ENCODE assay signal across 10 mouse cellular contexts in genomic region chr5:99247915-99248314, GRCm38 (mm10).
DNase-seq lines count a peak whose midpoint lies in the region; ATAC-seq and TF ChIP-seq lines count a peak whose summit lies in the region.
"Had no signal": no experiment of that assay in that cellular context is flagged by ENCODE, and none has a peak within 500 bp of the region (broad histone marks: within the 10 kb centered on the region; RNA-seq: fewer than 3 reads in every experiment).

No protein-coding gene starts in this region.

- no peak; the same call in 1 of the 2 replicates for TF ChIP-seq CTCF in liver, postnatal 0 days (IDR thresholded peaks at IDR 0.05; ENCODE audit: low read depth)

- ATAC-seq in forebrain, embryonic 15.5 days (replicated peaks), result no peak
- ATAC-seq in forebrain, embryonic 12.5 days (ENCODE audit: low FRiP score), result no peak
- no peak for ATAC-seq in liver, postnatal 0 days
- ATAC-seq in liver, embryonic 11.5 days (replicated peaks; ENCODE audit: low FRiP score), result no peak
- ATAC-seq in midbrain, embryonic 14.5 days (ENCODE audit: low FRiP score, low TSS enrichment), result no peak

- no peak overlapping the region for H3K4me3 ChIP-seq in forebrain, embryonic 15.5 days
- H3K4me3 ChIP-seq in forebrain, embryonic 12.5 days (replicated peaks), result no peak overlapping the region
- no peak overlapping the region for H3K4me3 ChIP-seq in liver, postnatal 0 days (ENCODE audit: low read depth, low read length)
- H3K4me3 ChIP-seq in liver, embryonic 11.5 days (ENCODE audit: low read depth, low read length), result no peak overlapping the region
- H3K4me3 ChIP-seq in ES-E14 (ENCODE audit: insufficient read depth in 1 of 2, low read depth in 1 of 2, low read length in 2 of 2, poor library complexity in 1 of 2, severe bottlenecking in 1 of 2), result no peak overlapping the region
- no peak overlapping the region for H3K4me3 ChIP-seq in midbrain, embryonic 14.5 days (replicated peaks; ENCODE audit: low read depth, low read length)
- H3K4me3 ChIP-seq: embryonic facial prominence, embryonic 12.5 days; layer of hippocampus, adult 2 months had no signal

- peak overlapping the region; percentile 30 for H3K4me2 ChIP-seq in forebrain, embryonic 15.5 days (replicated peaks)
- no peak overlapping the region for H3K4me2 ChIP-seq in forebrain, embryonic 12.5 days
- peak overlapping the region; percentile 40 for H3K4me2 ChIP-seq in liver, postnatal 0 days (ENCODE audit: low read depth, low read length)
- H3K4me2 ChIP-seq in liver, embryonic 11.5 days, result no peak overlapping the region
- H3K4me2 ChIP-seq in midbrain, embryonic 14.5 days (ENCODE audit: low read length), result peak overlapping the region; percentile 28
- H3K4me2 ChIP-seq: embryonic facial prominence, embryonic 12.5 days had no signal

- H3K4me1 ChIP-seq in forebrain, embryonic 15.5 days, result peaks cover 51% of the 10 kb centered on the region
- H3K4me1 ChIP-seq in forebrain, embryonic 12.5 days, result peaks cover 51% of the 10 kb centered on the region
- peaks cover 15% of the 10 kb centered on the region for H3K4me1 ChIP-seq in liver, postnatal 0 days (ENCODE audit: insufficient read depth)
- peaks cover 15% of the 10 kb centered on the region for H3K4me1 ChIP-seq in liver, embryonic 11.5 days (replicated peaks; ENCODE audit: control insufficient read depth, insufficient read depth, low read length)
- H3K4me1 ChIP-seq in ES-E14 (ENCODE audit: control insufficient read depth in 2 of 2, insufficient read depth in 2 of 2, low read length in 2 of 2, poor library complexity in 1 of 2), result no peaks in the 10 kb centered on the region
- peaks cover 42% of the 10 kb centered on the region for H3K4me1 ChIP-seq in midbrain, embryonic 14.5 days (ENCODE audit: control insufficient read depth, insufficient read depth, low read length)

- no peaks in the 10 kb centered on the region for H3K9me3 ChIP-seq in forebrain, embryonic 15.5 days
- no peaks in the 10 kb centered on the region for H3K9me3 ChIP-seq in forebrain, embryonic 12.5 days
- no peaks in the 10 kb centered on the region for H3K9me3 ChIP-seq in liver, postnatal 0 days (ENCODE audit: low read length)
- no peaks in the 10 kb centered on the region for H3K9me3 ChIP-seq in liver, embryonic 11.5 days (ENCODE audit: control insufficient read depth, low read length)
- no peaks in the 10 kb centered on the region for H3K9me3 ChIP-seq in ES-E14 (ENCODE audit: control insufficient read depth, insufficient read depth, low read depth, low read length)
- no peaks in the 10 kb centered on the region for H3K9me3 ChIP-seq in midbrain, embryonic 14.5 days (ENCODE audit: control insufficient read depth, low read length)
- H3K9me3 ChIP-seq: embryonic facial prominence, embryonic 12.5 days had no signal

- DNase-seq in liver, postnatal 0 days, result no peak
- DNase-seq in liver, embryonic 11.5 days (ENCODE audit: low spot score), result no peak
- no peak for DNase-seq in ES-E14 (ENCODE audit: low read depth, low spot score)
- peak; percentile 35 for DNase-seq in midbrain, embryonic 14.5 days
- no peak for DNase-seq in layer of hippocampus, postnatal 14 days (ENCODE audit: low spot score in 2 of 2)
- DNase-seq in spleen, postnatal 10 days (ENCODE audit: low spot score in 2 of 2), result no peak

- H3K27me3 ChIP-seq in forebrain, embryonic 15.5 days, result no peaks in the 10 kb centered on the region
- peaks cover 12% of the 10 kb centered on the region; the same call in 1 of the 2 replicates for H3K27me3 ChIP-seq in forebrain, embryonic 12.5 days
- H3K27me3 ChIP-seq in liver, postnatal 0 days (ENCODE audit: insufficient read depth, low read length), result no peaks in the 10 kb centered on the region
- H3K27me3 ChIP-seq in liver, embryonic 11.5 days (replicated peaks; ENCODE audit: control insufficient read depth, insufficient read depth, low read length), result no peaks in the 10 kb centered on the region
- no peaks in the 10 kb centered on the region for H3K27me3 ChIP-seq in midbrain, embryonic 14.5 days (ENCODE audit: control insufficient read depth, insufficient read depth, low read length)
- H3K27me3 ChIP-seq: embryonic facial prominence, embryonic 12.5 days had no signal

- no peaks in the 10 kb centered on the region for H3K36me3 ChIP-seq in forebrain, embryonic 15.5 days
- H3K36me3 ChIP-seq in forebrain, embryonic 12.5 days (replicated peaks), result no peaks in the 10 kb centered on the region
- H3K36me3 ChIP-seq in liver, postnatal 0 days (replicated peaks; ENCODE audit: insufficient read depth, low read length), result no peaks in the 10 kb centered on the region
- no peaks in the 10 kb centered on the region for H3K36me3 ChIP-seq in liver, embryonic 11.5 days (ENCODE audit: control insufficient read depth, insufficient read depth, low read length)
- H3K36me3 ChIP-seq in ES-E14 (ENCODE audit: control insufficient read depth, insufficient read depth, low read length, poor library complexity, severe bottlenecking), result no peaks in the 10 kb centered on the region
- H3K36me3 ChIP-seq in midbrain, embryonic 14.5 days (ENCODE audit: control insufficient read depth, insufficient read depth, low read length), result no peaks in the 10 kb centered on the region
- H3K36me3 ChIP-seq: embryonic facial prominence, embryonic 12.5 days had no signal

- peak overlapping the region; percentile 28 for H3K27ac ChIP-seq in forebrain, embryonic 15.5 days (replicated peaks)
- no peak overlapping the region for H3K27ac ChIP-seq in forebrain, embryonic 12.5 days
- no peak overlapping the region for H3K27ac ChIP-seq in liver, postnatal 0 days (ENCODE audit: low read depth)
- H3K27ac ChIP-seq in liver, embryonic 11.5 days (ENCODE audit: low read depth, low read length), result no peak overlapping the region
- H3K27ac ChIP-seq in ES-E14 (ENCODE audit: insufficient read depth, low read depth, low read length, poor library complexity, severe bottlenecking), result no peak overlapping the region
- no peak overlapping the region for H3K27ac ChIP-seq in midbrain, embryonic 14.5 days (replicated peaks; ENCODE audit: low read depth, low read length)
- H3K27ac ChIP-seq: embryonic facial prominence, embryonic 12.5 days had no signal

- in situ Hi-C loops in ES-E14 (cut with MboI; ENCODE audit: low sequenced_read_pairs in 2 of 2, unreplicated experiment in 2 of 2), result no loop called here

- no peak for TF ChIP-seq EP300 in liver, postnatal 0 days (IDR thresholded peaks at IDR 0.05; ENCODE audit: low read depth)

- no peak overlapping the region for H3K9ac ChIP-seq in forebrain, embryonic 15.5 days (replicated peaks)
- no peak overlapping the region for H3K9ac ChIP-seq in forebrain, embryonic 12.5 days
- H3K9ac ChIP-seq in liver, postnatal 0 days (replicated peaks), result no peak overlapping the region
- H3K9ac ChIP-seq in liver, embryonic 11.5 days (ENCODE audit: low read depth, low read length), result no peak overlapping the region
- no peak overlapping the region for H3K9ac ChIP-seq in ES-E14 (ENCODE audit: insufficient read depth, low read depth, low read length, poor library complexity, severe bottlenecking)
- H3K9ac ChIP-seq in midbrain, embryonic 14.5 days (replicated peaks; ENCODE audit: low read length), result no peak overlapping the region
- H3K9ac ChIP-seq: embryonic facial prominence, embryonic 12.5 days had no signal

- 89% methylated on average over 6 of the region's 6 CpGs for WGBS in forebrain, embryonic 15.5 days
- 86% methylated on average over 6 of the region's 6 CpGs for WGBS in forebrain, embryonic 12.5 days
- WGBS in liver, postnatal 0 days (ENCODE audit: insufficient replicate concordance), result 87% methylated on average over 6 of the region's 6 CpGs
- WGBS in liver, embryonic 11.5 days, result 87% methylated on average over 6 of the region's 6 CpGs
- 86% methylated on average over 6 of the region's 6 CpGs for WGBS in midbrain, embryonic 14.5 days

TF ChIP-seq in ES-E14, 5 proteins besides CTCF, POLR2A, EP300 and RAD21:
- TF ChIP-seq MAFK (IDR thresholded peaks at IDR 0.05; ENCODE audit: insufficient read depth, low read depth, low read length) (no peak), CHD2 (IDR thresholded peaks at IDR 0.05; ENCODE audit: low read depth, low read length) (no peak), ZNF384 (IDR thresholded peaks at IDR 0.05; ENCODE audit: low read depth, low read length) (no peak), ZC3H11A (IDR thresholded peaks at IDR 0.05; ENCODE audit: borderline replicate concordance, low read depth, low read length) (0 out of 2 replicates have a peak, but pooled peaks have one; percentile 11)

Comparison
In these comparisons a context has a peak if more than half of its experiments do, and no peak if none do; other contexts are left out.
1. H3K4me2 ChIP-seq: peak in forebrain, embryonic 15.5 days (single experiment), liver, postnatal 0 days (single experiment) and midbrain, embryonic 14.5 days (single experiment); none in forebrain, embryonic 12.5 days (single experiment) and liver, embryonic 11.5 days (single experiment).